Mouse (Mus musculus) hindbrain, embryonic 16.5 days (tissue): ENCODE results near the gene Catsper3. TPM values are rescaled to one million over a fixed set of nuclear protein-coding genes. Genes with fewer than 3 reads are reported as not detected.

Experiments used
- polyA plus RNA-seq: library from polyadenylated mRNA; unstranded; fragments of >200 nt; fragmentation: Nextera tagmentation; extraction: Ambion mirVana; gene quantifications from 2 replicates; pipeline ENCODE4 v1.2.1, GENCODE M21; 2015

The Catsper3 gene
- polyA plus RNA-seq, 1 experiment from 2014 or later = 0.19 TPM

Other genes with a start within 250 kb of the Catsper3 start
- gene Ddx41, start 247.9 kb upstream of the Catsper3 start, polyA plus RNA-seq = 55.3 and 56.3 TPM in 2 replicates
- 41.1 and 50.0 TPM in 2 replicates for gene Fam193b, start 213.4 kb upstream of the Catsper3 start, polyA plus RNA-seq
- gene Tmed9, start 210.8 kb upstream of the Catsper3 start, polyA plus RNA-seq = 102 TPM in 2 replicates
- gene B4galt7, start 184.7 kb upstream of the Catsper3 start, polyA plus RNA-seq = 40.9 and 42.3 TPM in 2 replicates
- 97.4 and 108 TPM in 2 replicates for gene Caml, start 161.6 kb upstream of the Catsper3 start, polyA plus RNA-seq
- gene Ddx46, start 149.5 kb upstream of the Catsper3 start, polyA plus RNA-seq = 21.5 and 23.1 TPM in 2 replicates
- 65.5 and 73.6 TPM in 2 replicates for gene B230219D22Rik, start 91.4 kb upstream of the Catsper3 start, polyA plus RNA-seq
- gene Txndc15, start 69.9 kb upstream of the Catsper3 start, polyA plus RNA-seq = 142 and 149 TPM in 2 replicates
- 26.1 and 26.5 TPM in 2 replicates for gene Pcbd2, start 57.2 kb upstream of the Catsper3 start, polyA plus RNA-seq
- gene Pitx1, start 51.6 kb downstream of the Catsper3 start, polyA plus RNA-seq = 0.36 TPM in 1 of 2 replicates, not detected in the other